Mouse (Mus musculus): ENCODE measurements around the gene Capn7.

DNA sequence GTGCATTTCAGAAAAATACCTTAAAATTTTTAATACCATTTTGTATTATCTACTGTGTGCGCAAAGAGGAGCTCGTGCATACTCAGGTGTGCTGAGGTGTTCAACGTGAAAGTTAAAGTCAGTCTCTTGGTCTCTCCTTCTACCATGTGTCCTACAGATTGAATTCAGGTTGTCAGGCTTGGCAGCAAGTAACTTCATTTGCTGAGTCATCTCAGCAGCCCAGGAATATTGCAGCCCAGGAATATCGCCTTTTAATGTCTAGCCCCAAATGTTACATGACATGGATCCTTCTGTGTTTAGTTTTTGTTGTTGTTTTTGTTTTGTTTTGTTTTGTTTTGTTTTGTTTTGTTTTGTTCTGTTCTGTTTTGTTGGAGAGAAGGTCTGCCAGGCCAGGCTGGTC, 68.2 kb downstream of the Capn7 start:
- TF ChIP-seq POLR2A (IDR thresholded peaks at IDR 0.05; ENCODE audit: insufficient read length, low read depth), result no peak
- no peak for TF ChIP-seq USF1 (IDR thresholded peaks at IDR 0.05; ENCODE audit: low read depth)
- no peak for TF ChIP-seq POLR2AphosphoS2 (IDR thresholded peaks at IDR 0.05; ENCODE audit: insufficient read length, low read depth)
- TF ChIP-seq MYOD1 (IDR thresholded peaks at IDR 0.05; ENCODE audit: control insufficient read depth in 1 of 3, insufficient read length in 2 of 3, low read depth in 2 of 3), result no peak
- TF ChIP-seq MAX (IDR thresholded peaks at IDR 0.05; ENCODE audit: low read depth), result no peak
- TF ChIP-seq TCF12 (IDR thresholded peaks at IDR 0.05; ENCODE audit: insufficient read depth, poor library complexity, severe bottlenecking), result no peak
- no peak for TF ChIP-seq SRF (IDR thresholded peaks at IDR 0.05; ENCODE audit: control insufficient read depth, insufficient read length, low read depth)
- TF ChIP-seq E2F4 (IDR thresholded peaks at IDR 0.05; ENCODE audit: insufficient read depth), result no peak
- TF ChIP-seq MYOG (IDR thresholded peaks at IDR 0.05; ENCODE audit: control insufficient read depth in 1 of 3, insufficient read depth in 1 of 3, insufficient read length in 2 of 3, low read depth in 2 of 3), result no peak
- TF ChIP-seq TCF3 (IDR thresholded peaks at IDR 0.05; ENCODE audit: insufficient read length, low read depth), result no peak
